Mouse (Mus musculus): Measurements from ENCODE around the gene Ttc34. TPM values are rescaled to one million over a fixed set of nuclear protein-coding genes. Genes with fewer than 3 reads are reported as not detected.
A peak's percentile ranks its signal among the peaks of the same experiment; 100 is the strongest.

Ttc34 gene
- polyA plus RNA-seq, 1 experiment from 2014 or later: 0.03 TPM

DNA sequence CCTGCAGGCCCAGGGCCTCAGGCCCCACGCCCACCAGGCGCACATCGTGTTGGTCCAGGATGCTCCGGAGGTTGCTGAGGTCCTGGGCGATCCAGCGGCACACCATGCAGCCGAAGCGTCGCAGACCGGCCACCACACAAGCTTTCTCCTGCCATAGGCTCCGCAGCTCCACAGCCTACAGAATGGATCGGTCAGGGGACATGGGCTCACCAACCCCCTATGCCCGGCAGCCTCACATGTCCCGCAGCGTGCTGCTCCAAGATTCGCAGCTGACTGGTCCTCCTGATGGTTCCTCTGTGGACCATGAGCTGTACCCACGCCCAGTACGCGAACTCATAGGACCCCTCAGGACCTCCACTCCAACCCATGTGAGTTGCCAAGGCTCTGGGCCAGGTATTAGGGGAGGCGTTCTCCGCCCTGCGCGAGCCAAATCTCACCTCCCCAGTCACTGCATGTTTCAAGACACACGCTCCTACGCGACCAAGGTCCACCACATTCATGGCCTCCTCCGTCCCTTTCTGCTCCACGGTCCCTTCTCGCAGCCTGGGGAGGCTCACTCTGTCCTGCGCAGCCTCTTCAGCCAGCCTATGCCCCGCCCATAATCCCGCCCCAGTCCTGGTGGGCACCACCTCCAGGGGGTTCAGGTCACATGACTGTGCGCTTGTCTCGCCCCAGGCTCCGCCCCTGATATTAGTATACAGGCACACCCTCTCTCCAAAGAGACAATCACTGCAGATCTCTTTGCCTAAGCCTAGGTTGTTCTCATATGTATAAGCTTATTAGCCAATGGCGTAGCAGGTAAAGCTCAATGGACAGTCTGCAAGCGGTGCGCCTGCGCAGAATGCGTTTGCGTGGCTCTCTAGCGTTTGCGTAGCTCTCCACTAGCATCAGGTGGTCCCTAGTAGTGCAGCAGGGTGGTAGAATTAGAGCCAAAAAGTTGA lies 61.5 kb downstream of the Ttc34 start, which contains the start of gene Fam213b:
Gene Fam213b (minus strand): TSS at position 630 of the 941 bp plus-strand sequence.
- Histone ChIP-seq H3K4me3 (replicated peaks) (peak within 1 kb of the TSS; percentile 55), H3K27ac (no peak within 1 kb of the TSS), H3K4me2 (peak within 1 kb of the TSS; percentile 79), H3K27me3 (peaks cover 57% of the 10 kb centered on the region), H3K4me1 (replicated peaks) (peaks cover 32% of the 10 kb centered on the region), H3K9ac (peak within 1 kb of the TSS; percentile 64), H3K36me3 (no peaks in the 10 kb centered on the region), H3K9me3 (replicated peaks) (no peaks in the 10 kb centered on the region)
- 8% methylated on average over 43 of the region's 43 CpGs for WGBS (ENCODE audit: insufficient replicate concordance)
- DNase-seq: peak; percentile 86
- peak; percentile 92 for ATAC-seq (ENCODE audit: low read depth)

DNA sequence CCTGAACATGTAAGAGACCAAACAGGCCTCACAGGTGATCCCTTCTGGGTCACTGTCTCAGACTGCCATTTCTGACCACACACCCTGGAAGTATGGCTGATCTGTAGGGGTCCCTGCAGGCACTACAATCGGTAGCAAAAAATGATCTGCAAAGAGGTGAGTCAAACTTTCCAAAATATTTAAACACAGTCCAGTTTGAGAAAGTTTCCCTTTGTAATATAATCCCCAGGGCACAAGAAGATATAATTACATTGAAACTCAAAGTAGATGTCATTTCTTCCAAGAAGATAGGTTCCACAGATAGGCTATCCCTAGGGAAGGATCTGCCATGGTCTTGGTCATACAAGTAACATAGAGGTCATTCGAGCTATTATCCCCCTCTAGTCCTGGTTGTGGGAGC lies 65.1 kb downstream of the Ttc34 start:
- peaks cover 56% of the 10 kb centered on the region for H3K4me1 ChIP-seq (replicated peaks)
- no peaks in the 10 kb centered on the region for H3K9me3 ChIP-seq (replicated peaks)
- no peak overlapping the region for H3K27ac ChIP-seq
- H3K4me3 ChIP-seq (replicated peaks): no peak overlapping the region
- DNase-seq: no peak
- 65% methylated on average over 2 of the region's 2 CpGs for WGBS (ENCODE audit: insufficient replicate concordance)
- no peaks in the 10 kb centered on the region for H3K36me3 ChIP-seq
- no peak overlapping the region for H3K9ac ChIP-seq
- H3K27me3 ChIP-seq: peaks cover 22% of the 10 kb centered on the region
- no peak overlapping the region for H3K4me2 ChIP-seq
- no peak for ATAC-seq (ENCODE audit: low read depth)

DNA sequence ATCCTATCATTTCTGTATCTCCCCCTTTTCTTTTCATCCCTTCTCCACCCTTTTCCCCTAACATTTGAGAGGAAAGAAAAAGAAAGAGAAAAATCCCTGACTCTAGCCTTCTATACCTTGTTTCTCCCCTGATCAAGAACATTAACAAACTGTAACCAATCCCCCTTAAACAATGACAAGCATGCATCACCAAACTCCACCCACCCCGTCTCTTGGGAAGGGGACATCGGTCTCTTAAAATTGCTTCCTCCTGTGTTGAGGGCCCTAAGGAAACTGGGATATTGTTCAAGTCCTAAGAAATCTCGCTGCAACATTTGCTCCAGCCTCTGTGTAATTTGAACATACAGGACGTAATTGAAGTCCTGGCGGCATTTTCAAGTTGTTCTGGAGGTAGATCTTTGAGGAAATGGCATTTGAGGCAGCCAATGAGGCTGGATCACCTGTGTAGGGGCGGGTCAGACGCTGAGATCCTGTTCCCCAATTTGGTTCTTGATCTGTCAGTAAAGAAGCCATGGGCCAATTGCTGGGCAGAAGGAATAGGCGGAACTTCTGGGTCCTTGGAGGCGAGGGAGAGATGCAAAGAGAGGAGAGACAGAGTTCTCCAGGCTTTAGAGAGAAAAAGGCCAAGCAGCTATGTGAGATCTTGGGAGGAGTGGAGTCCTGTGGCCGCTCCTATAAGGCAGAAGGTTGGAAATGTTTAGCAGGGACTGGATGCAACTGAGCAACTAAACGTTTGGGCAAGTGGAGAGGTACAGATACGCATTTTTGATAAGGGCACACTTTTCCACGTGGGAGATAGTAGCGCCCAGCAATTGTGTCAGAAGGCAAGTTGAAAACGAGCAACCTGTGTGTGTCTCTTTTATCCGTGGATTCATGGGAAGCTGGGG lies 67.2 kb downstream of the Ttc34 start:
- peak overlapping the region; percentile 71 for H3K27ac ChIP-seq
- ATAC-seq (ENCODE audit: low read depth): peak; percentile 95
- 1% methylated on average over 16 of the region's 16 CpGs for WGBS (ENCODE audit: insufficient replicate concordance)

DNA sequence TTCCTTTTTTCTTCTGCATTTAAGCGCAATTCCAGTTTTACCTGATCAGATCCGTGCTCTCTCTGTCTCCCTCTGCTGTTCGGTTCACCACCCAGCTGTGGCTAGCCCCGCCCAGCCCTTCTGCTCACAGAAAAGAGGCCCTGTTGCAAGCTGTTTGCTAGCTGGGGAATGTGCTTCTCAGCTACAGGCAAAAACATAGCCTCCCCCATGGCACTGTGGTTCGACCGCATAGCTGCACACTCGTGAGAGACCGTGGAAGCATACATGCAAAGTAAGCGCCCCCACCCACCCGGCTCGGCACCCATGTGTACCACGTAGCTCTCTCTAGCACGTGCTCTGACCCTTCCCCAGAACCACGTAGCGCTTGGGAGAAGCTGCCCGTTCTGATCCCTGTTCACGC lies 70.6 kb downstream of the Ttc34 start:
- peak overlapping the region; percentile 74 for H3K9ac ChIP-seq
- peak overlapping the region; percentile 95 for H3K27ac ChIP-seq
- 36% methylated on average over 17 of the region's 17 CpGs for WGBS (ENCODE audit: insufficient replicate concordance)
- H3K4me1 ChIP-seq (replicated peaks): peaks cover 78% of the 10 kb centered on the region
- H3K27me3 ChIP-seq: no peaks in the 10 kb centered on the region
- H3K4me2 ChIP-seq: peak overlapping the region; percentile 58
- peak; percentile 16; the same call in 1 of the 2 replicates for ATAC-seq (ENCODE audit: low read depth)
- H3K9me3 ChIP-seq (replicated peaks): no peaks in the 10 kb centered on the region
- no peaks in the 10 kb centered on the region for H3K36me3 ChIP-seq
- peak; percentile 82 for DNase-seq
- no peak overlapping the region for H3K4me3 ChIP-seq (replicated peaks)

More for the DNA sequence above, 67.2 kb downstream of the Ttc34 start:
- Histone ChIP-seq H3K9ac (peak overlapping the region; percentile 77), H3K36me3 (no peaks in the 10 kb centered on the region), H3K4me1 (replicated peaks) (peaks cover 50% of the 10 kb centered on the region), H3K9me3 (replicated peaks) (no peaks in the 10 kb centered on the region), H3K4me3 (replicated peaks) (peak overlapping the region; percentile 61), H3K4me2 (peak overlapping the region; percentile 80), H3K27me3 (peaks cover 5% of the 10 kb centered on the region)
- DNase-seq: peak; percentile 89

DNA sequence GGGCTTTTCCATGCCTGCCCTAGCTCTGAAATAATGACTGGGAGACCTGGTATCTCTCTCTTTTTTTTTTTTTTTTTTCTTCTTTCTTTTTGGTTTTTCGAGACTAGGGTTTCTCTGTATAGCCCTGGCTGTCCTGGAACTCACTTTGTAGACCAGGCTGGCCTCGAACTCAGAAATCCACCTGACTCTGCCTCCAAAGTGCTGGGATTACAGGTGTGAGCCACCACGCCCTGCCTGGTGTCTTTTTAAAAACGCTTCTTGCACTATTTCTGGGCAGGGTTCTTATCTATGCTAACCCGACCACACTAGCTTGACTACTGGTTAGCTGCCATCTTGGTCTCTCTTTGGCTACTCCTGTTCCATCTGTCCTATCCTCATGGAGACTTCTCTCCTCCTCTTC lies 71.2 kb downstream of the Ttc34 start:
- H3K36me3 ChIP-seq: 0 out of 2 replicates have a peak, but pooled peaks cover 2% of the 10 kb centered on the region
- peak overlapping the region; percentile 95 for H3K27ac ChIP-seq
- H3K4me1 ChIP-seq (replicated peaks): peaks cover 82% of the 10 kb centered on the region
- no peak for ATAC-seq (ENCODE audit: low read depth)
- peak overlapping the region; percentile 74 for H3K9ac ChIP-seq
- WGBS (ENCODE audit: insufficient replicate concordance): 36% methylated on average over 5 of the region's 5 CpGs
- H3K4me2 ChIP-seq: peak overlapping the region; percentile 58
- no peak overlapping the region for H3K4me3 ChIP-seq (replicated peaks)
- H3K9me3 ChIP-seq (replicated peaks): no peaks in the 10 kb centered on the region
- DNase-seq: no peak
- no peaks in the 10 kb centered on the region for H3K27me3 ChIP-seq

DNA sequence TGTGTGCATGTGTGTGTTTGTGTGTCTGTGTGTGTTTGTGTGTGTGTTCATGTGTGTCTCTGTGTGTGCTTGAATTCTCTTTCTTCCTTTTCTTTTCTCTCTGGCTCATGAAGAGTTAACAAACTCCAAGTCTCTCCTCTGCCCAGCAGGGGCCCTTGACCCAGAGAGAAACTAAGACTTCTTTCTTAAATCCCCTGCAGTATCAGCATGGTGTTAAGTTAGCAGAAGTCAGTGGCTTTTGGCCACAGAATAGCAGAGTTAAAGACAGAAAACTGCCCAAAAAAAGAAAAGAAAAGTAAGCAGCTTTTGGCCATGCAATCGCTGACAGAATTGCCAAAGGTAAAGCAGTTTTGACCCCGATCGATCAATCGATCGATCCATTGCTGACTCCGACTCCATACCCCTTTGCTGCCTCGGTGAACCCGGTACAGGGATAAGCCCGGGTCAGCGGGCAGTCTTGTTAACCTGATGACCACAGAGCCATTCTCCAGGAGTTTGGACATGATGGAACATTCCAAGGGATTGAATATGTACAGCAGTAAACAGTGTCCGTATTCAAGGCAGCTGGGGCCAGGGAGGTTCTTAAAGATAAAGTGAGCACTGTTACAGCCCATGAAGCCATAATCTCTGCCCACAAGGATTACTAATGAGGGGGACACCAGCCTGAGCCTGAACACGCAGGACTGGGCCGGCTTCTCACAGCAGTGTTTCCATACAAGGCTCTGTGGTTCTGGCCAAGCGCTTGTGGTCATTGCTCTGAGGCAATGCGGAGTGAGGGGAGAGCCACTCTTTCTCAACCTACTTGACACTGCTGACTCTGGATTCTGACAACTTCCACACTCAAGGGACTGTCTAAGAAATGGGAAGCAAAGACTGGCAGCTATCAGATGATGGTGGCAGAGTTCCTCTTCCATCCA lies 73.6 kb downstream of the Ttc34 start:
- DNase-seq (peak; percentile 59), ATAC-seq (ENCODE audit: low read depth) (peak; percentile 62)
- Histone ChIP-seq H3K9me3 (replicated peaks) (no peaks in the 10 kb centered on the region), H3K36me3 (peaks cover 24% of the 10 kb centered on the region), H3K27ac (peak overlapping the region; percentile 98), H3K4me3 (replicated peaks) (peak overlapping the region; percentile 33), H3K4me1 (replicated peaks) (peaks cover 89% of the 10 kb centered on the region), H3K27me3 (no peaks in the 10 kb centered on the region), H3K9ac (peak overlapping the region; percentile 77), H3K4me2 (peak overlapping the region; percentile 62)
- WGBS (ENCODE audit: insufficient replicate concordance): 34% methylated on average over 15 of the region's 15 CpGs

DNA sequence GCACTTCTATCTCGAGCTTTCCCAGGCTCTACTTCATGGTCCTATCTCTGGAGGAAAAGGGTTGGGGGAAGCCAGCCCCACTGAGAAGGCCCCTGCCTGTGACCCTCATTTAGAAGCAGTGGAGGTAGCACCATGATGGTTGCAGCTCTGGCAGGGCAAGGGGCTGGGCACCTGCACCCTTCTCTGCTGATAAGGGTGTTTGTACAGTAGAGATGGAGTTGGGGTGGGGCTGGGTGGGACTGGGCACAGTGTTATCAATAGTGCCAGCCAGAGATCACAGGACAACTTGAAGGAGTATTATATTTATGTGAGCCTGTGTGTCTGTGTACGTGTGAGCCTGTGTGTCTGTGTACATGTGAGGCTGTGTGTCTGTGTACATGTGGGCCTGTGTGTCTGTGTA lies 74.4 kb downstream of the Ttc34 start:
- Histone ChIP-seq H3K4me1 (replicated peaks) (peaks cover 91% of the 10 kb centered on the region), H3K9me3 (replicated peaks) (no peaks in the 10 kb centered on the region), H3K4me3 (replicated peaks) (peak overlapping the region; percentile 33), H3K9ac (peak overlapping the region; percentile 77), H3K27me3 (no peaks in the 10 kb centered on the region), H3K27ac (peak overlapping the region; percentile 98), H3K4me2 (peak overlapping the region; percentile 62), H3K36me3 (peaks cover 32% of the 10 kb centered on the region)
- ATAC-seq (ENCODE audit: low read depth): peak; percentile 92
- 8% methylated on average over 2 of the region's 2 CpGs for WGBS (ENCODE audit: insufficient replicate concordance)
- DNase-seq: peak; percentile 74

DNA sequence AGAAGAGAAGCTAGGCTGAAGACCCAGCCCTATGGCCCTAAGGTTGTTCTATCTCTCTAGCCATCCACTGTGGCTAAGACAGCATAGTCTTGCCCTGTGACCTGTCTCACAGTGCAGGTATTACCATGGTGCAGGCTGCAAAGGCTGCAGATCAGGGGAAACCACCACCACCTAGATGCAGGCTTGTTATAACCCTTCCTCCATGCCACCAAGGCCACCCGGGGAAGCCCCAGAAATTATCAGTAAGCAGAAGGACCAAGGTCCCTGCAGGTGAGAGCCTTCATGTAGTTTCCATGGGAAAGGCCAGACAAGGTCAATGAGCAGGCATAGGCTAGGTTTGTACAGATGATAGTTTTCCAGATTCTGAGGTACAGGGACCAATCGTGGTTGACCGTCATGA lies 76.6 kb downstream of the Ttc34 start:
- Histone ChIP-seq H3K9ac (peak overlapping the region; percentile 69), H3K4me2 (no peak overlapping the region), H3K36me3 (peaks cover 54% of the 10 kb centered on the region), H3K27me3 (no peaks in the 10 kb centered on the region), H3K4me1 (replicated peaks) (peaks cover 96% of the 10 kb centered on the region), H3K9me3 (replicated peaks) (0 out of 2 replicates have a peak, but pooled peaks cover 4% of the 10 kb centered on the region), H3K4me3 (replicated peaks) (no peak overlapping the region), H3K27ac (peak overlapping the region; percentile 98)
- DNase-seq: no peak
- ATAC-seq (ENCODE audit: low read depth): no peak
- 77% methylated on average over 3 of the region's 3 CpGs for WGBS (ENCODE audit: insufficient replicate concordance)

DNA sequence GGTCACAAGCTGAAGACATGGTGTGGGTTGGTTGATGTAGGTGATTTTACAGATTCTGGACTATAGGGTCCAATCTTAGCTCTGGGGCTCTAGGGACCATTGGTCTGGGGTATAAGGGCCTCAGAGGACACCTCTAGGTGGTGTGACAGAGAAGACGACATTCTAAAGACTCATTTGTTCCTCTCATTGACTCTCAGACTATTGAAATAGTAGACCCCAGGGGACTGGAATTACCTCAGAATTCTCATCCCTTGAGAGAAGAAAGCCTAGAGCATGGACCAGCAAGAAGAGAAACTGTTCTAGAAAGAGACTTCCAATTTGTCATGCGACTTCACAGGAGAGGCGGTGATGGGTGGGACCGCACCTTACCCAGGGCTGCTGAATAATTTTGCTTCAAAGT lies 77.0 kb downstream of the Ttc34 start:
- Histone ChIP-seq H3K4me2 (no peak overlapping the region), H3K36me3 (peaks cover 58% of the 10 kb centered on the region), H3K4me3 (replicated peaks) (no peak overlapping the region), H3K4me1 (replicated peaks) (peaks cover 95% of the 10 kb centered on the region), H3K9me3 (replicated peaks) (0 out of 2 replicates have a peak, but pooled peaks cover 4% of the 10 kb centered on the region), H3K9ac (peak overlapping the region; percentile 69), H3K27ac (peak overlapping the region; percentile 98), H3K27me3 (no peaks in the 10 kb centered on the region)
- WGBS (ENCODE audit: insufficient replicate concordance): 92% methylated on average over 4 of the region's 4 CpGs
- ATAC-seq (ENCODE audit: low read depth) (no peak), DNase-seq (no peak)

DNA sequence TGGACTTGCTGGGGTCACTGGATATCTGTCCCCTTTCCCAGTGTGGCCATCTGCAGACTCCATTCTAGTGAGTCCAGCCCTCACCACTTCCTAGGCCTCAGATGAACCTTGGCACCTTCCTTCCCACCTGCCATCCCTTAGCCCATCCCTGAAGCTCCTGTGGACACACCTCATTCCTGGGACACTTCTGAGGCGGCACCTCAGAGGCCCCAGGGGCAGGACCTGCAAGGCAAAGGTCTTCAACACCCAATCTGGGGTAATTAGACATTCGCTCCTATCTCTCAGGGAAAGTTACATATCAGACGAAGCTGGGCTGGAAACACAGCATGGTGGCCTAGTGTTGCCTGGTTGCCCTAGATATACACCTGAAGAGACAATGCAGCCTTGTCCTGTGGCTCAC lies 77.4 kb downstream of the Ttc34 start:
- Histone ChIP-seq H3K27me3 (no peaks in the 10 kb centered on the region), H3K9ac (peak overlapping the region; percentile 69; the same call in 1 of the 2 replicates), H3K27ac (peak overlapping the region; percentile 98), H3K4me3 (replicated peaks) (no peak overlapping the region), H3K9me3 (replicated peaks) (0 out of 2 replicates have a peak, but pooled peaks cover 4% of the 10 kb centered on the region), H3K36me3 (peaks cover 61% of the 10 kb centered on the region), H3K4me2 (no peak overlapping the region), H3K4me1 (replicated peaks) (peaks cover 91% of the 10 kb centered on the region)
- ATAC-seq (ENCODE audit: low read depth) (no peak), DNase-seq (no peak)
- 32% methylated on average over 3 of the region's 3 CpGs for WGBS (ENCODE audit: insufficient replicate concordance)
